Mouse (Mus musculus): ENCODE results near the gene Ptprg. TPM values are rescaled to one million over a fixed set of nuclear protein-coding genes. Genes with fewer than 3 reads are reported as not detected.

The Ptprg gene
- polyA plus RNA-seq, 1 experiment, result 21.7 TPM

DNA sequence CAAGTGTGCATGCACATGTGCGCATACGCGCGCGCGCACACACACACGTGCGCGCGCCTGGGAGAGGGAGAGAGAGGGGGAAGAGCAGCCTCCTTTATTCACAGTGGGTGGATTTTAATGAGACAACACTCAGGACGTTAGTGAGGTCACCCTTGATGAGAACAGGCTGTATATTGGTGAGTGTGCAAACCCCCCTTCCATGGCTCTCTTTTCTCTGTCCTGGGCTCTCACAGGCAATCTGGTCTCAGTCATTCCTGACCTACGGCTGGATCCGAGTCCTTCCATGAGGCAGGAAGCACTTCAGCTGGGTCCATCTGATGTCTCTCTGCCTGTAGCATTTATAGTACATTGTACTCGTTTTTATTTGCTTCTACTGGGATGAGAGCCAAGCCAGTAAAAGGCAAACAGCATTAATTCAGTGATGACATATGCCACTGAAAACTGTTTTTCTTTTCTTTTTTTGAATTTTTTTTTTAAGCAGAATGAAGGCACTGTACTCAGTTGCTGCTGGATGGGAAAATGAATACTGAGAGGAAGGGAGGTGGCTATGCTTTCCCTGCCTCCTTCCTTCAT, 608.5 kb downstream of the Ptprg start:
- H3K4me3 ChIP-seq (ENCODE audit: low read depth, low read length), result no peak overlapping the region
- no peaks in the 10 kb centered on the region for H3K27me3 ChIP-seq (ENCODE audit: control insufficient read depth, insufficient read depth, low read length)
- TF ChIP-seq CTCF (IDR thresholded peaks at IDR 0.05; ENCODE audit: extremely low read depth, insufficient read length, insufficient replicate concordance, low read depth, low read length), result no peak
- no peak for TF ChIP-seq POLR2A (IDR thresholded peaks at IDR 0.05; ENCODE audit: low read depth, low read length)
- WGBS, result 70% methylated on average over 14 of the region's 14 CpGs
- H3K27ac ChIP-seq (ENCODE audit: insufficient read depth, low read depth, low read length), result no peak overlapping the region
- H3K4me1 ChIP-seq (ENCODE audit: control insufficient read depth, insufficient read depth, insufficient read length, low read length), result no peaks in the 10 kb centered on the region; the same call in 1 of the 2 replicates
- H3K36me3 ChIP-seq (ENCODE audit: control insufficient read depth, insufficient read depth, low read length), result no peaks in the 10 kb centered on the region

DNA sequence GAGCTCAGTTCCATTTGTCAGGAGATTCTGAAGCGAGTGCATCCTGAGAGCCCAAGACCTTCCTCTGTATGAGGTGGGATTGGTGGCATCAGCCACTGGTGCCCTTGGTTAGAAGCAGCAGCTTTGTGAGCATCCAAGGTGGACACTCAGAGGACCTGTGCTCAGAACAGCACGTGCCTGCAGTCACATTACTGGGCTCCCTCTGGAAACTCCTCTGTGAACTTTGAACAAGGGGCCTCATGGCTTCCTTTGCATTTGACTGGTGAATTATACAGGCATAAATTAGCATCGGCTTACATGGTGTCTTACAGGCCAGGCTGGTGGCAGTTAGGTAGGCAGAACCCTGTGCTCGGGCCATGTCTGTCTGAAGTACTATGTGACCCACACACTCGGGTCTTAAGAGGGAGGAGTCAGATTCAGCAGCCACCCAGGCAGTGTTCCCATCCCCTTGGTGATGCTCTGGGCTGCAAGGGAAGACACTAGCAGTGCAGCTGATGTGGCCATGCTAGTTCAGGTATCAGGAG, 609.1 kb downstream of the Ptprg start:
- Histone ChIP-seq H3K27ac (ENCODE audit: insufficient read depth, low read depth, low read length) (no peak overlapping the region), H3K36me3 (ENCODE audit: control insufficient read depth, insufficient read depth, low read length) (no peaks in the 10 kb centered on the region)

DNA sequence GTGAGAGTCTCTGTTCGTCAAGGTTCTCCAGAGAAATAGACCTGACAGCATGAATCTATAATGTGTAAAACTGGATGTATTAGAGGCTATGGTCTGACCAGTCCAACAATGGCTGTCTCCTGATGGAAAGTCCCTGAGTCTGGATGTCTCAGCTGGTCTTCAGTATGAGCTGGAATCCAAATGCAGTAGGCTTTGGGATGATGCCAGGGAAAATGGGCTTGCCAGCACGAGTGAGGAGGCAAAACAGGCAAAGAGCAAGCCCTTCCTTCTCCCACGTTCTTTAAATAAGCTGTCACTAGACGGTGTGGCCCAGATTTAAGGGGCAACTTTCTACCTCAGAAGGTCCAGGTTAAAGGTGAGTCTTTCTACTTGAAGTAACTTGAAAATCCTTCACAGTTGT, 609.9 kb downstream of the Ptprg start:
- Histone ChIP-seq H3K36me3 (ENCODE audit: control insufficient read depth, insufficient read depth, low read length) (0 out of 2 replicates have a peak, but pooled peaks cover 1% of the 10 kb centered on the region), H3K4me1 (ENCODE audit: control insufficient read depth, insufficient read depth, insufficient read length, low read length) (no peaks in the 10 kb centered on the region; the same call in 1 of the 2 replicates), H3K27ac (ENCODE audit: insufficient read depth, low read depth, low read length) (no peak overlapping the region), H3K4me3 (ENCODE audit: low read depth, low read length) (no peak overlapping the region), H3K27me3 (ENCODE audit: control insufficient read depth, insufficient read depth, low read length) (no peaks in the 10 kb centered on the region)
- WGBS, result 68% methylated on average over 4 of the region's 4 CpGs
- TF ChIP-seq POLR2A (IDR thresholded peaks at IDR 0.05; ENCODE audit: low read depth, low read length), result no peak
- TF ChIP-seq CTCF (IDR thresholded peaks at IDR 0.05; ENCODE audit: extremely low read depth, insufficient read length, insufficient replicate concordance, low read depth, low read length), result no peak

More for the DNA sequence above, 609.1 kb downstream of the Ptprg start:
- Histone ChIP-seq H3K27me3 (ENCODE audit: control insufficient read depth, insufficient read depth, low read length) (no peaks in the 10 kb centered on the region), H3K4me1 (ENCODE audit: control insufficient read depth, insufficient read depth, insufficient read length, low read length) (no peaks in the 10 kb centered on the region; the same call in 1 of the 2 replicates), H3K4me3 (ENCODE audit: low read depth, low read length) (no peak overlapping the region)
- WGBS, result 43% methylated on average over 5 of the region's 5 CpGs
- no peak for TF ChIP-seq CTCF (IDR thresholded peaks at IDR 0.05; ENCODE audit: extremely low read depth, insufficient read length, insufficient replicate concordance, low read depth, low read length)
- no peak for TF ChIP-seq POLR2A (IDR thresholded peaks at IDR 0.05; ENCODE audit: low read depth, low read length)

DNA sequence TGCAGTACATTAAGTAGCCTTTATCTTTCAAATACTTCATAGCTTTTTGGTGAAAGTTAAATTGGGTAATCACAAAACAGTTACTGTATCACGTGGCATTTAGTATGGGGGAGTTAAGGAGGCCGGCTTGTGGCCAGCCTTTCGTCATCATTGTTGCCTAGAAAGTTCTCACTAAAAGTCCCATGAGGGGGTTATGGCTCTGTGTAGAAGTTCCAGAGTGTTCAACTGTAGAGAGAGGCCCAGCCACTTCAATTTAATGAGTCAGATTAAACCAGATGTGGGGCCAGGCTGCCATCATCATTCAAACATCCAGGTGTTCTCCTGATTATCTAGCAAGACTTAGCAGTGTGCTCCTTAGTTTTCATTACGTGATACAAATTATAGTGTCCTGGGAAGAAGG, 613.9 kb downstream of the Ptprg start:
- Histone ChIP-seq H3K4me1 (ENCODE audit: control insufficient read depth, insufficient read depth, insufficient read length, low read length) (no peaks in the 10 kb centered on the region), H3K36me3 (ENCODE audit: control insufficient read depth, insufficient read depth, low read length) (peaks cover 4% of the 10 kb centered on the region; the same call in 1 of the 2 replicates), H3K4me3 (ENCODE audit: low read depth, low read length) (no peak overlapping the region), H3K27ac (ENCODE audit: insufficient read depth, low read depth, low read length) (no peak overlapping the region), H3K27me3 (ENCODE audit: control insufficient read depth, insufficient read depth, low read length) (no peaks in the 10 kb centered on the region)
- TF ChIP-seq CTCF (IDR thresholded peaks at IDR 0.05; ENCODE audit: extremely low read depth, insufficient read length, insufficient replicate concordance, low read depth, low read length) (no peak), POLR2A (IDR thresholded peaks at IDR 0.05; ENCODE audit: low read depth, low read length) (no peak)
- 86% methylated on average over 4 of the region's 4 CpGs for WGBS

DNA sequence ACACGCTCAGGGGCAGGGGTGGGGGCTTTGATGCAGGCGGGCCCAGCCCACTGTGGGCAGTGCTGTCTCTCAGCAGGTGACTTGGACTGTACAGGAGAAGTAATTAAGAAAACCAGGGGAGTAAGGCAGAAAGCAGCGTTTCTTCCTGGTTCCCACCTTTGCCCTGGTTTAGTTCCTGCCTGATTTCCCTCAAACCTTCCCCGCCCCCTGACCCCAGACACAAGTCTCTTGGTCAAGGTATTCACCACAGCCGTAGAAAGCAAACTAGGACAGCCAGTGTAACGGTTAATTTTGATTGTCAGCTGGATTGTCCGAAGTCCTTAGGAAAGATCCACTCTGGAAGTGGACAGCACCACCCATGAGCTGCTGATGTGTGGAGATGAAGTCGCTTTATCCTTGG, 614.3 kb downstream of the Ptprg start:
- 79% methylated on average over 8 of the region's 8 CpGs for WGBS

DNA sequence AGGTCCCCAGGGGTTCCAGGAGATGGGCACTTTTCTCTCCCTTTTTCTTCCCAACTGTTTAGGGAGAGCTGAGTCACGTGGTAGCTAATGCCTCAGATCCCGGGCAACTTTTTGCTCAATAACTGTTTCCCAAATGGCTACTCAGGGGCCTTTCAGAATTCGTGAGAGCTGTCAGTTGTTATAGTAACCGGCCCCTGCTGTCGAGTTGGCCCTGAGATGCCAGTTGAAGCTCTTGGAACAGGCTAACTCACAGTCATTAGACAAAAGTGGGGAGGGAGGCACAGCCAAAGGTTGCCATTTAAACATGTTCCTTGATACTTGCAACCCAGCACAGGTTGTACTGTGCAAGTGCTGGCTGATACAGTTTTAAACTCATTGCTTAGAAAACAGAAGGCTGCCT, 624.1 kb downstream of the Ptprg start:
- TF ChIP-seq POLR2A (IDR thresholded peaks at IDR 0.05; ENCODE audit: low read depth, low read length), result no peak
- no peak for TF ChIP-seq CTCF (IDR thresholded peaks at IDR 0.05; ENCODE audit: extremely low read depth, insufficient read length, insufficient replicate concordance, low read depth, low read length)
- no peak overlapping the region for H3K4me3 ChIP-seq (ENCODE audit: low read depth, low read length)
- H3K4me1 ChIP-seq (ENCODE audit: control insufficient read depth, insufficient read depth, insufficient read length, low read length), result no peaks in the 10 kb centered on the region
- 69% methylated on average over 5 of the region's 5 CpGs for WGBS
- no peaks in the 10 kb centered on the region for H3K36me3 ChIP-seq (ENCODE audit: control insufficient read depth, insufficient read depth, low read length)
- H3K27ac ChIP-seq (ENCODE audit: insufficient read depth, low read depth, low read length), result no peak overlapping the region
- H3K27me3 ChIP-seq (ENCODE audit: control insufficient read depth, insufficient read depth, low read length), result no peaks in the 10 kb centered on the region

More for the DNA sequence above, 614.3 kb downstream of the Ptprg start:
- TF ChIP-seq POLR2A (IDR thresholded peaks at IDR 0.05; ENCODE audit: low read depth, low read length), result no peak
- TF ChIP-seq CTCF (IDR thresholded peaks at IDR 0.05; ENCODE audit: extremely low read depth, insufficient read length, insufficient replicate concordance, low read depth, low read length), result no peak
- no peak overlapping the region for H3K4me3 ChIP-seq (ENCODE audit: low read depth, low read length)
- no peak overlapping the region for H3K27ac ChIP-seq (ENCODE audit: insufficient read depth, low read depth, low read length)
- no peaks in the 10 kb centered on the region for H3K4me1 ChIP-seq (ENCODE audit: control insufficient read depth, insufficient read depth, insufficient read length, low read length)
- no peaks in the 10 kb centered on the region for H3K27me3 ChIP-seq (ENCODE audit: control insufficient read depth, insufficient read depth, low read length)
- H3K36me3 ChIP-seq (ENCODE audit: control insufficient read depth, insufficient read depth, low read length), result peaks cover 4% of the 10 kb centered on the region; the same call in 1 of the 2 replicates

DNA sequence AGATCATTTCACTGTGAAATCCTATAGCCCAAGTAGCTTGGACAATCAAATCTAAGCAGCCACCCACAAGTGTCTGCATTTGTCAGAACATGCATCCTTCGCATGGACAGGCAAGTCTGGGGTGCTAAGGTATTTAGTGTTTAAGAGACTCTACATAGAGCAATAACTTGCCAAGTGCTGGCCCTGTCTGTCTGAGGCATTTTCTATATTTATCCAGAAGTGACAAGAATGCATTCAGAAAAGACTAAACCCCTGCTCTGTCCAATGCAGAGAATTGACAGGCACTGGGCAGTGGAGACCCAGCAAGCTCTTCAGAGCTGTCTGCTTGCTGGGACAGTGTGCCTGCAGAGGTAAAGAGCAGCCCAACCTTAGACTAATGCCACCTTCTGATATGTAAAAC, 625.3 kb downstream of the Ptprg start:
- Histone ChIP-seq H3K4me3 (ENCODE audit: low read depth, low read length) (no peak overlapping the region), H3K27ac (ENCODE audit: insufficient read depth, low read depth, low read length) (no peak overlapping the region), H3K36me3 (ENCODE audit: control insufficient read depth, insufficient read depth, low read length) (no peaks in the 10 kb centered on the region), H3K27me3 (ENCODE audit: control insufficient read depth, insufficient read depth, low read length) (no peaks in the 10 kb centered on the region), H3K4me1 (ENCODE audit: control insufficient read depth, insufficient read depth, insufficient read length, low read length) (no peaks in the 10 kb centered on the region)
- WGBS, result 97% methylated on average over 1 of the region's 1 CpGs
- no peak for TF ChIP-seq CTCF (IDR thresholded peaks at IDR 0.05; ENCODE audit: extremely low read depth, insufficient read length, insufficient replicate concordance, low read depth, low read length)
- no peak for TF ChIP-seq POLR2A (IDR thresholded peaks at IDR 0.05; ENCODE audit: low read depth, low read length)

Data from small intestine, adult 2 months (tissue).